In the genomic region with DNA sequence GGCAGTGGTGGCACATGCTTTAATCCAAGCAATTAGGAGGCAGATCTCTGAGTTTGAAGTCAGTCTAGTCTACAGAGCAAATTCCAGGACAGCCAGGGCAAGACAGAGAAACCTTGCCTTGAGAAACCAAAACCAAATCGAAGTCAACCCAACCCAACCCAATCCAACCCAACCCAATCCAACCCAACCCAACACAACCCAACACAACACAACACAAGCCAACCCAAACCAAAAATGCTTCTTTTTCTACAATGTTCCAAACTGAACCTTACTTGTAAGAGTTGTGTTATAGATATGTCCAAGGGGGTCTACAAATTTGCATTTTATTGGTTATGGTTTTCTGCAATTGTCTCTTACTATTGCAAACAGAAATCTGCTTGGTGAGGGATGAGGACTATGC, we compare ENCODE assay signal across 18 mouse cellular contexts. TPM values are rescaled to one million over a fixed set of nuclear protein-coding genes. Genes with fewer than 3 reads are reported as not detected.
DNase-seq lines count a peak whose midpoint lies in the region; ATAC-seq and TF ChIP-seq lines count a peak whose summit lies in the region.
"Had no signal": no experiment of that assay in that cellular context is flagged by ENCODE, and none has a peak within 500 bp of the region (broad histone marks: within the 10 kb centered on the region; RNA-seq: fewer than 3 reads in every experiment).

No protein-coding gene starts in this region.

- WGBS in liver, embryonic 14.5 days (ENCODE audit: insufficient replicate concordance), result 43% methylated on average over 1 of the region's 1 CpGs
- 43% methylated on average over 1 of the region's 1 CpGs for WGBS in liver, embryonic 12.5 days (ENCODE audit: insufficient replicate concordance)
- WGBS in cerebellum, adult 2 months, result 80% methylated on average over 1 of the region's 1 CpGs

- ATAC-seq in liver, embryonic 14.5 days (ENCODE audit: insufficient read depth), result no peak
- ATAC-seq in liver, embryonic 12.5 days, result no peak
- ATAC-seq: activated CD4-positive, CD25-positive, alpha-beta regulatory T cell, adult 4 months; forebrain, embryonic 16.5 days; intestine, embryonic 16.5 days; midbrain, embryonic 16.5 days had no signal

- TF ChIP-seq POLR2A in cerebellum, adult 2 months (IDR thresholded peaks at IDR 0.05; ENCODE audit: borderline replicate concordance, insufficient read depth, low read length), result no peak

- H3K27ac ChIP-seq in liver, embryonic 14.5 days, result no peak overlapping the region
- H3K27ac ChIP-seq in liver, embryonic 12.5 days, result no peak overlapping the region
- no peak overlapping the region for H3K27ac ChIP-seq in cerebellum, adult 2 months (ENCODE audit: insufficient read depth, low read length)
- H3K27ac ChIP-seq: kidney, postnatal 0 days; liver, embryonic 15.5 days; neural tube, embryonic 13.5 days; stomach, postnatal 0 days had no signal

- peak in 2 of 3 experiments; percentile 35 to 40 for DNase-seq in liver, embryonic 14.5 days (ENCODE audit: low read depth in 3 of 3, low spot score in 3 of 3)
- DNase-seq in WW6 (ENCODE audit: low read depth, low spot score), result peak; percentile 82
- peak; percentile 8 for DNase-seq in embryo, embryonic 11.5 days (ENCODE audit: low read depth, low spot score)
- no peak for DNase-seq in cerebellum, adult 2 months
- no peak for DNase-seq in urinary bladder, postnatal 25 days (ENCODE audit: low spot score)
- no peak for DNase-seq in right cerebral cortex, adult 2 months (ENCODE audit: low spot score in 2 of 2)
- DNase-seq: cerebellum, postnatal 14 days; gastrocnemius, postnatal 10 days; lung, postnatal 4 days had no signal

- TF ChIP-seq CTCF in liver, embryonic 14.5 days (IDR thresholded peaks at IDR 0.05; ENCODE audit: low read depth), result no peak
- no peak for TF ChIP-seq CTCF in cerebellum, adult 2 months (IDR thresholded peaks at IDR 0.05; ENCODE audit: borderline replicate concordance, insufficient read depth, low read depth, low read length)

- H3K36me3 ChIP-seq in liver, embryonic 14.5 days (replicated peaks; ENCODE audit: control insufficient read depth, insufficient read depth, low read depth), result no peaks in the 10 kb centered on the region
- H3K36me3 ChIP-seq in liver, embryonic 12.5 days, result no peaks in the 10 kb centered on the region
- H3K36me3 ChIP-seq: liver, embryonic 15.5 days; neural tube, embryonic 13.5 days had no signal

- no peak overlapping the region for H3K9ac ChIP-seq in liver, embryonic 14.5 days (replicated peaks)
- no peak overlapping the region for H3K9ac ChIP-seq in liver, embryonic 12.5 days
- H3K9ac ChIP-seq: liver, embryonic 15.5 days; neural tube, embryonic 13.5 days had no signal

- H3K27me3 ChIP-seq in liver, embryonic 14.5 days (ENCODE audit: control insufficient read depth, insufficient read depth, low read length), result no peaks in the 10 kb centered on the region
- no peaks in the 10 kb centered on the region for H3K27me3 ChIP-seq in liver, embryonic 12.5 days (replicated peaks)
- H3K27me3 ChIP-seq in cerebellum, adult 2 months (ENCODE audit: control insufficient read depth, insufficient read depth, low read length), result no peaks in the 10 kb centered on the region
- H3K27me3 ChIP-seq: liver, embryonic 15.5 days; neural tube, embryonic 13.5 days had no signal

- no peak overlapping the region for H3K4me3 ChIP-seq in liver, embryonic 14.5 days (ENCODE audit: insufficient read depth in 1 of 2, low read depth in 2 of 2, low read length in 2 of 2)
- no peak overlapping the region for H3K4me3 ChIP-seq in liver, embryonic 12.5 days
- no peak overlapping the region for H3K4me3 ChIP-seq in cerebellum, adult 2 months (replicated peaks; ENCODE audit: insufficient read depth, low read depth, low read length)
- H3K4me3 ChIP-seq: liver, embryonic 15.5 days; neural tube, embryonic 13.5 days had no signal

- H3K4me2 ChIP-seq in liver, embryonic 14.5 days (ENCODE audit: low read depth), result no peak overlapping the region
- no peak overlapping the region for H3K4me2 ChIP-seq in liver, embryonic 12.5 days
- H3K4me2 ChIP-seq: liver, embryonic 15.5 days; neural tube, embryonic 13.5 days had no signal

- no peaks in the 10 kb centered on the region for H3K9me3 ChIP-seq in liver, embryonic 14.5 days (ENCODE audit: control insufficient read depth, low read length)
- no peaks in the 10 kb centered on the region for H3K9me3 ChIP-seq in liver, embryonic 12.5 days (replicated peaks)
- H3K9me3 ChIP-seq: liver, embryonic 15.5 days; neural tube, embryonic 13.5 days had no signal

- no peak for TF ChIP-seq EP300 in liver, embryonic 14.5 days (IDR thresholded peaks at IDR 0.05; ENCODE audit: low read depth)

- no peaks in the 10 kb centered on the region for H3K4me1 ChIP-seq in liver, embryonic 14.5 days (replicated peaks; ENCODE audit: control insufficient read depth in 2 of 2, insufficient read depth in 2 of 2, low read length in 1 of 2)
- H3K4me1 ChIP-seq in liver, embryonic 12.5 days, result no peaks in the 10 kb centered on the region
- no peaks in the 10 kb centered on the region for H3K4me1 ChIP-seq in cerebellum, adult 2 months (ENCODE audit: control insufficient read depth, insufficient read depth, low read length)
- H3K4me1 ChIP-seq: liver, embryonic 15.5 days; neural tube, embryonic 13.5 days had no signal

RNA-seq across cellular contexts. Expression of a gene that starts 52.8 kb away (rescaled TPM):
- 0.03 and 0.12 TPM in 2 replicates for polyA plus RNA-seq in liver, embryonic 14.5 days (2012; rRNA removed)
- not detected in 2 replicates for polyA plus RNA-seq in liver, embryonic 14.5 days (2014; fragmentation: Nextera tagmentation; extraction: Ambion mirVana)
- 0.18 and 0.44 TPM in 2 replicates for polyA plus RNA-seq in liver, embryonic 12.5 days (2016; fragmentation: Nextera tagmentation; extraction: Ambion mirVana)
- 4.0 and 6.0 TPM in 2 replicates for polyA plus RNA-seq in cerebellum, adult 2 months (2012; rRNA removed)
- polyA plus RNA-seq: activated CD4-positive, CD25-positive, alpha-beta regulatory T cell, adult 4 months had no signal

Comparison
In these comparisons a context has a peak if more than half of its experiments do, and no peak if none do; other contexts are left out.
1. DNase-seq: peak in liver, embryonic 14.5 days (2 of 3), WW6 (single experiment) and embryo, embryonic 11.5 days (single experiment); none in cerebellum, adult 2 months (0 of 2), urinary bladder, postnatal 25 days (single experiment) and right cerebral cortex, adult 2 months (0 of 2).